Mouse (Mus musculus) limb, embryonic 10.5 days (tissue): ENCODE data around the gene Smyd4. TPM values are rescaled to one million over a fixed set of nuclear protein-coding genes. Genes with fewer than 3 reads are reported as not detected.

Source experiments
- DNase-seq: peaks from one replicate; pipeline ENCODE4 v3.0.0-alpha.2; 2017; ENCODE audit warnings: low spot score
- H3K27ac ChIP-seq: fragments of 300-500 bp; sonication (generic); 2 replicates; pipeline ENCODE4 v1.5.1; 2016; ENCODE audit warnings: mild to moderate bottlenecking
- H3K27me3 ChIP-seq: fragments of 300-500 bp; sonication (generic); 2 replicates; pipeline ENCODE4 v1.6.1; 2016; ENCODE audit warnings: low read depth, mild to moderate bottlenecking; ENCODE audit not compliant: poor library complexity, severe bottlenecking
- H3K36me3 ChIP-seq: fragments of 300-500 bp; sonication (generic); 2 replicates; pipeline ENCODE4 v1.6.1; 2016; ENCODE audit warnings: mild to moderate bottlenecking, moderate library complexity
- H3K4me1 ChIP-seq: fragments of 300-500 bp; sonication (generic); 2 replicates; pipeline ENCODE4 v1.6.1; 2016
- H3K4me3 ChIP-seq: fragments of 300-500 bp; sonication (generic); 2 replicates; pipeline ENCODE4 v1.5.1; 2016; ENCODE audit warnings: mild to moderate bottlenecking, moderate library complexity
- H3K9me3 ChIP-seq: fragments of 300-500 bp; sonication (generic); replicated peaks from 2 replicates; pipeline ENCODE4 v1.6.1; 2016; ENCODE audit warnings: mild to moderate bottlenecking
- WGBS: fragments of 180-500 bp; shearing (Covaris S2); methylation state at CpG from one replicate; pipeline ENCODE4 v1.1.7; 2016; 5-methylcytosine and 5-hydroxymethylcytosine counted together
- microRNA-seq: library from miRNA; unstranded; fragments of <30 nt; microRNA quantifications from one replicate; pipeline ENCODE4, GENCODE M21; 2017
- polyA plus RNA-seq: library from polyadenylated mRNA; unstranded; fragments of >200 nt; fragmentation: Nextera tagmentation; extraction: Ambion mirVana; gene quantifications from 2 replicates; pipeline ENCODE4 v1.2.1, GENCODE M21; 2016

Gene Smyd4
- polyA plus RNA-seq, 1 experiment from 2014 or later = 17.1 TPM

- DNase-seq = no peak
- Histone ChIP-seq H3K4me3 (no peak overlapping the region), H3K36me3 (peaks cover 38% of the 10 kb centered on the region), H3K27ac (no peak overlapping the region), H3K4me1 (peaks cover 24% of the 10 kb centered on the region), H3K27me3 (peaks cover 8% of the 10 kb centered on the region), H3K9me3 (no peaks in the 10 kb centered on the region)
- WGBS = 90% methylated on average over 15 of the region's 15 CpGs
These were observed 102.7 kb downstream of the Smyd4 start for GRCm38 (mm10) chr11:75450936-75451335.

GRCm38 (mm10) chr11:75452081-75452480 is 103.8 kb downstream of the Smyd4 start:
- Histone ChIP-seq H3K9me3 (no peaks in the 10 kb centered on the region), H3K4me3 (no peak overlapping the region)
- no peak for DNase-seq

GRCm38 (mm10) chr11:75452812-75453557 is 104.8 kb downstream of the Smyd4 start:
- Histone ChIP-seq H3K4me1 (peaks cover 24% of the 10 kb centered on the region), H3K27me3 (peaks cover 8% of the 10 kb centered on the region), H3K4me3 (peak overlapping the region; percentile 76; the same call in 1 of the 2 replicates), H3K9me3 (no peaks in the 10 kb centered on the region), H3K27ac (no peak overlapping the region), H3K36me3 (peaks cover 28% of the 10 kb centered on the region)
- 93% methylated on average over 31 of the region's 31 CpGs for WGBS
- DNase-seq = no peak

More at GRCm38 (mm10) chr11:75452081-75452480, 103.8 kb downstream of the Smyd4 start:
- WGBS = 91% methylated on average over 8 of the region's 8 CpGs
- peaks cover 24% of the 10 kb centered on the region for H3K4me1 ChIP-seq
- H3K27ac ChIP-seq = no peak overlapping the region
- H3K27me3 ChIP-seq = peaks cover 8% of the 10 kb centered on the region
- peaks cover 33% of the 10 kb centered on the region for H3K36me3 ChIP-seq

GRCm38 (mm10) chr11:75453991-75454930 is 106.0 kb downstream of the Smyd4 start, which contains the start of gene Wdr81:
Gene Wdr81, minus strand, starts transcription at chr11:75454717.
- 2% methylated on average over 56 of the region's 56 CpGs for WGBS
- H3K9me3 ChIP-seq = no peaks in the 10 kb centered on the region
- H3K27ac ChIP-seq = peak within 1 kb of the TSS; percentile 80
- peak; percentile 96 for DNase-seq
- peak within 1 kb of the TSS; percentile 76 for H3K4me3 ChIP-seq
- H3K4me1 ChIP-seq = peaks cover 26% of the 10 kb centered on the region
- H3K36me3 ChIP-seq = peaks cover 15% of the 10 kb centered on the region
- peaks cover 8% of the 10 kb centered on the region for H3K27me3 ChIP-seq

Small RNA genes lying within 50 kb of the gene (microRNA-seq; reads per million reads assigned to microRNA genes)
- gene Gm47300 = not detected

Other genes with a start within 250 kb of the Smyd4 start
- gene Hic1, start 178.9 kb upstream of the Smyd4 start, polyA plus RNA-seq = 0.99 and 3.5 TPM in 2 replicates
- gene Ovca2, start 169.6 kb upstream of the Smyd4 start, polyA plus RNA-seq = 38.0 and 39.9 TPM in 2 replicates
- 32.7 and 35.3 TPM in 2 replicates for gene Dph1, start 157.2 kb upstream of the Smyd4 start, polyA plus RNA-seq
- 0.90 and 1.3 TPM in 2 replicates for gene Rtn4rl1, start 154.7 kb upstream of the Smyd4 start, polyA plus RNA-seq
- gene Rpa1, start 109 bp upstream of the Smyd4 start, polyA plus RNA-seq = 178 and 185 TPM in 2 replicates
- gene Serpinf1, start 74.3 kb downstream of the Smyd4 start, polyA plus RNA-seq = 214 and 217 TPM in 2 replicates
- gene Serpinf2, start 91.2 kb downstream of the Smyd4 start, polyA plus RNA-seq = 0.36 TPM in 1 of 2 replicates, not detected in the other
- 5.6 and 6.6 TPM in 2 replicates for gene Wdr81, start 106.3 kb downstream of the Smyd4 start, polyA plus RNA-seq
- 9.2 and 9.8 TPM in 2 replicates for gene Tlcd2, start 113.3 kb downstream of the Smyd4 start, polyA plus RNA-seq
- gene Prpf8, start 138.4 kb downstream of the Smyd4 start, polyA plus RNA-seq = 81.7 and 82.6 TPM in 2 replicates
- gene Rilp, start 161.7 kb downstream of the Smyd4 start, polyA plus RNA-seq = 0.25 and 0.46 TPM in 2 replicates
- 7.0 and 7.1 TPM in 2 replicates for gene Scarf1, start 165.1 kb downstream of the Smyd4 start, polyA plus RNA-seq
- 3.4 and 4.9 TPM in 2 replicates for gene Slc43a2, start 183.3 kb downstream of the Smyd4 start, polyA plus RNA-seq
- 60.9 and 68.8 TPM in 2 replicates for gene Pitpna, start 239.7 kb downstream of the Smyd4 start, polyA plus RNA-seq